ENCODE assay signal across 7 mouse cellular contexts in the genomic region with DNA sequence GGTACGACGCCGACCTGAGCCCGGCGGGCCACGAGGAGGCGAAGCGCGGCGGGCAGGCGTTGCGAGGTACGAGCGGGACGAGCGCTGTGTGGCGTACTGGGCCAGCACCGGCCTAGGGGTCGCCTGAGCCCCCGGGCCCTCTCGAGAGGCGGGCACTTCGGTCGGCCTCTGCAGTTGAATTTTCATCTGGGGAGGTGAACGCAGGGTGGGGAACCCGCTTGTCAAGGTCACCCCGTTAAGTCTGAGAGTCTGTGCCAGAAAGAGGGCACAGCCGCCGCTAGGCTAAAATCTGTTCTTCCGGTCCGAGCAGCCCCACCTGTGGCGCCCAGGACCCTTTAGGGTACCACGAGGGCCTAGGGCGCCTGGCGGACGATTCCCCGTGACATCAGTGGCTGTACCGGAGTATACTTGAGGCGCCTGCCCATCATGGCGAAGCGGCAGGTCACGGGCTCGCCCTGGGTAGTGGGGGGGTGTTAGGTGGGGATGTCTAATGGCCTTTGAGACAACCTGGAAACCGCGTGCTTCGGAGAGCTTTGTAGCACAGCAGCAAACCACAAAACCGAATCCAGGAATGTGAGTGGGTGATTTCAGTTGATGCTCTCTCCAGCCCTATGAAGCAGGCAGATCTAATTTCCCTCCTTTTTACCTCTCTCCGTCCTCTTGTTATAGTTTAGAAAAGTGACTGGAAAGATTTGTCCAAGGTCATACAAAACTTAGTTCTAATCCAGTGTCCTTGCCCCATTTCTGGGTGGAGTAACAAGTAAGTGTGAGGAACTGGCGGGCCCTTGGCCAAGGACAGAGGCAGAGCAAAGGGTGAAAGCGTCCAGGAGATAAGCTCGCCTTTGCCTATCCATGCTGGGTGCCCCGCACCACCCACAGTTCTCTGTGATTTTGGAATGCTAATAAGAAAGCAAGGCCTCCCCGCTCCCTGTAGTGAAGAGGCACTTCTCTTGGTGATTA. TPM values are rescaled to one million over a fixed set of nuclear protein-coding genes. Genes with fewer than 3 reads are reported as not detected.
DNase-seq lines count a peak whose midpoint lies in the region; TF ChIP-seq lines count a peak whose summit lies in the region.

No protein-coding gene starts in this region.

- peak; percentile 67 for DNase-seq in MEL (ENCODE audit: low read depth, low spot score)
- peak; percentile 51 for DNase-seq in forebrain, embryonic 10.5 days (ENCODE audit: extremely low spot score, low spot score)
- peak; percentile 27 for DNase-seq in heart, postnatal 25 days (ENCODE audit: low spot score)
- peak; percentile 32 to 37 for DNase-seq in layer of hippocampus, adult 18-20 months (ENCODE audit: low spot score in 2 of 2)
- peak; percentile 40 for DNase-seq in lung, postnatal 36 days
- DNase-seq in right cerebral cortex, postnatal 14 days = peak; percentile 32

- H3K9ac ChIP-seq in MEL (ENCODE audit: control insufficient read depth, low read depth, low read length, poor library complexity, severe bottlenecking) = peak overlapping the region; percentile 81

- no peak for TF ChIP-seq EP300 in MEL (IDR thresholded peaks at IDR 0.05; ENCODE audit: low read depth in 1 of 2, low read length in 2 of 2)

- H3K27ac ChIP-seq in MEL (ENCODE audit: control insufficient read depth, low read depth, low read length) = peak overlapping the region; percentile 26
- H3K27ac ChIP-seq in bone marrow, adult 2 months (ENCODE audit: control insufficient read depth, insufficient read depth, low read depth, low read length, poor library complexity) = peak overlapping the region; percentile 92
- peak overlapping the region; percentile 96 for H3K27ac ChIP-seq in forebrain, embryonic 10.5 days

- no peak; a peak in 1 of 4 replicates for TF ChIP-seq POLR2A in MEL (IDR thresholded peaks at IDR 0.05; ENCODE audit: control insufficient read depth in 1 of 2, insufficient read depth in 1 of 2, low read depth in 1 of 2, low read length in 2 of 2, poor library complexity in 1 of 2)
- TF ChIP-seq POLR2A in bone marrow, adult 2 months (IDR thresholded peaks at IDR 0.05; ENCODE audit: borderline replicate concordance, control insufficient read depth, low read depth, low read length) = 0 out of 2 replicates have a peak, but pooled peaks have one; percentile 18

- no peaks in the 10 kb centered on the region for H3K27me3 ChIP-seq in MEL (ENCODE audit: control insufficient read depth in 1 of 2, insufficient read depth in 2 of 2, low read length in 2 of 2)
- H3K27me3 ChIP-seq in forebrain, embryonic 10.5 days (ENCODE audit: poor library complexity, severe bottlenecking) = no peaks in the 10 kb centered on the region

- peak overlapping the region; percentile 80 to 85 for H3K4me3 ChIP-seq in MEL (ENCODE audit: control insufficient read depth in 1 of 2, insufficient read depth in 1 of 2, low read depth in 2 of 2, low read length in 2 of 2)
- H3K4me3 ChIP-seq in bone marrow, adult 2 months (replicated peaks; ENCODE audit: control insufficient read depth, low read depth, low read length) = peak overlapping the region; percentile 73
- H3K4me3 ChIP-seq in forebrain, embryonic 10.5 days = peak overlapping the region; percentile 81

- H3K79me2 ChIP-seq in MEL (ENCODE audit: control insufficient read depth, insufficient read depth, low read length, poor library complexity) = peaks cover 33% of the 10 kb centered on the region

- intact Hi-C loops in heart, postnatal 25 days (cut with DNase I) = no loop called here

- H3K9me3 ChIP-seq in MEL (replicated peaks; ENCODE audit: insufficient read depth, low read length) = no peaks in the 10 kb centered on the region
- H3K9me3 ChIP-seq in forebrain, embryonic 10.5 days = no peaks in the 10 kb centered on the region

- no peak for TF ChIP-seq CTCF in MEL (IDR thresholded peaks at IDR 0.05 in 2 of 3, conservative IDR thresholded peaks at IDR 0.05 in 1 of 3; ENCODE audit: control insufficient read depth in 1 of 3, insufficient read depth in 1 of 3, low read depth in 2 of 3, low read length in 3 of 3, poor library complexity in 1 of 3, severe bottlenecking in 1 of 3)
- no peak for TF ChIP-seq CTCF in bone marrow, adult 2 months (IDR thresholded peaks at IDR 0.05; ENCODE audit: control insufficient read depth, insufficient read depth, low read length)

- peaks cover 24 to 33% of the 10 kb centered on the region in 2 experiments for H3K36me3 ChIP-seq in MEL (ENCODE audit: control insufficient read depth in 1 of 2, insufficient read depth in 2 of 2, low read length in 2 of 2)
- H3K36me3 ChIP-seq in forebrain, embryonic 10.5 days (replicated peaks) = peaks cover 42% of the 10 kb centered on the region

- TF ChIP-seq RAD21 in MEL (IDR thresholded peaks at IDR 0.05; ENCODE audit: low read depth, low read length) = no peak

- WGBS in bone marrow, adult 2 months = 1% methylated on average over 53 of the region's 53 CpGs
- WGBS in forebrain, embryonic 10.5 days = 2% methylated on average over 53 of the region's 53 CpGs

- H3K4me1 ChIP-seq in MEL (ENCODE audit: control insufficient read depth in 1 of 2, insufficient read depth in 2 of 2, low read length in 2 of 2) = peaks cover 14 to 25% of the 10 kb centered on the region in 2 experiments
- H3K4me1 ChIP-seq in bone marrow, adult 2 months (ENCODE audit: control insufficient read depth, insufficient read depth, low read length) = peaks cover 3% of the 10 kb centered on the region
- H3K4me1 ChIP-seq in forebrain, embryonic 10.5 days = peaks cover 26% of the 10 kb centered on the region

TF ChIP-seq in MEL, 35 proteins besides CTCF, POLR2A, EP300 and RAD21:
- TF ChIP-seq RCOR1 (IDR thresholded peaks at IDR 0.05; ENCODE audit: low read depth, low read length) (peak; percentile 62; the same call in 1 of the 2 replicates), MXI1 (IDR thresholded peaks at IDR 0.05; ENCODE audit: low read depth, low read length) (peak; percentile 18), ZMIZ1 (IDR thresholded peaks at IDR 0.05; ENCODE audit: low read depth, low read length) (no peak), GATA1 (IDR thresholded peaks at IDR 0.05; ENCODE audit: low read depth, low read length) (0 out of 2 replicates have a peak, but pooled peaks have one; percentile 32), CHD1 (IDR thresholded peaks at IDR 0.05; ENCODE audit: low read depth, low read length) (0 out of 2 replicates have a peak, but pooled peaks have one; percentile 7), JUND (IDR thresholded peaks at IDR 0.05; ENCODE audit: low read depth, low read length) (no peak), MAX (IDR thresholded peaks at IDR 0.05; ENCODE audit: low read length) (peak; percentile 49; the same call in 1 of the 2 replicates)

RNA-seq across cellular contexts. Expression of a gene that starts 0.7 kb away (rescaled TPM):
- total RNA-seq in MEL (2012; rRNA removed) = 267 and 714 TPM in 2 replicates
- polyA plus RNA-seq in MEL (2012; ENCODE audit: insufficient read depth in 1 of 2, insufficient read length in 2 of 2, low read depth in 1 of 2, low replicate concordance in 2 of 2, missing spikeins in 1 of 2) = 100 to 1,000 TPM; 220 to 756 TPM
- 47.1 and 160 TPM in 2 replicates for polyA plus RNA-seq in bone marrow, adult 2 months (2011; ENCODE audit: insufficient read depth, insufficient read length, low replicate concordance, missing spikeins)
- polyA plus RNA-seq in forebrain, embryonic 10.5 days (2016; fragmentation: Nextera tagmentation; extraction: Ambion mirVana) = 1,170 and 1,238 TPM in 2 replicates
- total RNA-seq in heart, postnatal 25 days (2021) = 100 to 1,000 TPM in 1 of 2 experiments, 10 to 100 TPM in 1; 98.5 to 103 TPM
- 100 to 1,000 TPM; 541 to 553 TPM for total RNA-seq in layer of hippocampus, adult 18-20 months (2021)

RNA-seq across cellular contexts. Expression of a gene that starts 16.4 kb away (rescaled TPM):
- total RNA-seq in MEL (2012; rRNA removed) = 93.8 and 106 TPM in 2 replicates
- 100 to 1,000 TPM in 1 of 2 experiments, 10 to 100 TPM in 1; 44.5 to 134 TPM for polyA plus RNA-seq in MEL (2012; ENCODE audit: insufficient read depth in 1 of 2, insufficient read length in 2 of 2, low read depth in 1 of 2, low replicate concordance in 2 of 2, missing spikeins in 1 of 2)
- 5.8 and 12.5 TPM in 2 replicates for polyA plus RNA-seq in bone marrow, adult 2 months (2011; ENCODE audit: insufficient read depth, insufficient read length, low replicate concordance, missing spikeins)
- polyA plus RNA-seq in forebrain, embryonic 10.5 days (2016; fragmentation: Nextera tagmentation; extraction: Ambion mirVana) = 43.8 and 43.9 TPM in 2 replicates
- 10 to 100 TPM; 14.1 to 15.5 TPM for total RNA-seq in heart, postnatal 25 days (2021)
- total RNA-seq in layer of hippocampus, adult 18-20 months (2021) = 10 to 100 TPM; 31.8 to 32.2 TPM

RNA-seq across cellular contexts. Expression of a gene that starts 20.8 kb away (rescaled TPM):
- total RNA-seq in MEL (2012; rRNA removed) = 101 and 118 TPM in 2 replicates
- 100 to 1,000 TPM; 162 to 390 TPM for polyA plus RNA-seq in MEL (2012; ENCODE audit: insufficient read depth in 1 of 2, insufficient read length in 2 of 2, low read depth in 1 of 2, low replicate concordance in 2 of 2, missing spikeins in 1 of 2)
- 16.4 and 24.6 TPM in 2 replicates for polyA plus RNA-seq in bone marrow, adult 2 months (2011; ENCODE audit: insufficient read depth, insufficient read length, low replicate concordance, missing spikeins)
- polyA plus RNA-seq in forebrain, embryonic 10.5 days (2016; fragmentation: Nextera tagmentation; extraction: Ambion mirVana) = 101 and 103 TPM in 2 replicates
- 10 to 100 TPM; 10.8 to 12.4 TPM for total RNA-seq in heart, postnatal 25 days (2021)
- total RNA-seq in layer of hippocampus, adult 18-20 months (2021) = 10 to 100 TPM; 24.9 to 28.3 TPM

RNA-seq across cellular contexts. Expression of a gene that starts 20.9 kb away (rescaled TPM):
- 95.2 and 99.2 TPM in 2 replicates for total RNA-seq in MEL (2012; rRNA removed)
- 100 to 1,000 TPM in 1 of 2 experiments, not detected in 1; 128 TPM for polyA plus RNA-seq in MEL (2012; ENCODE audit: insufficient read depth in 1 of 2, insufficient read length in 2 of 2, low read depth in 1 of 2, low replicate concordance in 2 of 2, missing spikeins in 1 of 2)
- 27.4 and 59.8 TPM in 2 replicates for polyA plus RNA-seq in bone marrow, adult 2 months (2011; ENCODE audit: insufficient read depth, insufficient read length, low replicate concordance, missing spikeins)
- 85.8 and 92.4 TPM in 2 replicates for polyA plus RNA-seq in forebrain, embryonic 10.5 days (2016; fragmentation: Nextera tagmentation; extraction: Ambion mirVana)
- total RNA-seq in heart, postnatal 25 days (2021) = 10 to 100 TPM; 17.1 to 17.6 TPM
- total RNA-seq in layer of hippocampus, adult 18-20 months (2021) = 10 to 100 TPM; 34.6 to 38.8 TPM

Comparison
In these comparisons a context has a peak if more than half of its experiments do, and no peak if none do; other contexts are left out.
1. Peak in every context shown above with its lines: DNase-seq, H3K4me3 ChIP-seq and H3K27ac ChIP-seq.
2. H3K27ac ChIP-seq: peak in every context shown above with its lines; median percentile 96 in forebrain, embryonic 10.5 days; 92 in bone marrow, adult 2 months; 26 in MEL.